Mouse (Mus musculus) CH12.LX (cell line): Measurements from ENCODE around the gene Tysnd1.

Source experiments
- CTCF ChIP-seq, 2 experiments: IDR thresholded peaks in 1 of 2; conservative IDR thresholded peaks in 1 of 2; 2 replicates each; pipeline ENCODE4 v1.5.1; 2011 to 2012; ENCODE audit warnings: low read depth in 2 of 2, low read length in 2 of 2, improper control_type of control experiment in 1 of 2, inconsistent platforms in 1 of 2, mild to moderate bottlenecking in 1 of 2, moderate library complexity in 1 of 2
- ELF1 ChIP-seq: IDR thresholded peaks from 2 replicates; pipeline ENCODE4 v1.6.1; 2014; ENCODE audit warnings: low read depth, mild to moderate bottlenecking, inconsistent platforms, low read length, improper control_type of control experiment
- EP300 ChIP-seq: IDR thresholded peaks from 2 replicates; pipeline ENCODE4 v1.6.1; 2011; ENCODE audit warnings: low read length, improper control_type of control experiment
- ETS1 ChIP-seq: conservative IDR thresholded peaks from 2 replicates; pipeline ENCODE4 v1.6.1; 2012; ENCODE audit warnings: low read depth, mild to moderate bottlenecking, inconsistent platforms, low read length, improper control_type of control experiment, moderate library complexity
- MAZ ChIP-seq: IDR thresholded peaks from 2 replicates; pipeline ENCODE4 v1.6.1; 2012; ENCODE audit warnings: low read depth, mild to moderate bottlenecking, inconsistent platforms, low read length, improper control_type of control experiment, moderate library complexity
- NELFE ChIP-seq: IDR thresholded peaks from 2 replicates; pipeline ENCODE4 v1.6.1; 2011; ENCODE audit warnings: low read depth, low read length, improper control_type of control experiment
- POLR2A ChIP-seq: IDR thresholded peaks from 2 replicates; pipeline ENCODE4 v1.6.1; 2011; ENCODE audit warnings: low read depth, mild to moderate bottlenecking, improper control_type of control experiment, low read length
- POLR2AphosphoS2 ChIP-seq: IDR thresholded peaks from 2 replicates; pipeline ENCODE4 v1.6.1; 2011; ENCODE audit warnings: low read depth, low read length, improper control_type of control experiment
- SMC3 ChIP-seq: IDR thresholded peaks from 2 replicates; pipeline ENCODE4 v1.6.1; 2011; ENCODE audit warnings: low read depth, low read length, improper control_type of control experiment
- USF1 ChIP-seq: IDR thresholded peaks from 2 replicates; pipeline ENCODE4 v1.6.1; 2014; ENCODE audit warnings: low read depth, mild to moderate bottlenecking, inconsistent platforms, low read length, improper control_type of control experiment
- USF2 ChIP-seq: conservative IDR thresholded peaks from 2 replicates; pipeline ENCODE4 v1.6.1; 2011; ENCODE audit warnings: low read depth, low read length, improper control_type of control experiment

- TF ChIP-seq CTCF (conservative IDR thresholded peaks at IDR 0.05 in 1 of 2, IDR thresholded peaks at IDR 0.05 in 1 of 2; ENCODE audit: low read depth in 2 of 2, low read length in 2 of 2) (no peak), NELFE (no peak), MAZ (no peak), POLR2A (no peak), ETS1 (no peak), POLR2AphosphoS2 (no peak), USF1 (no peak), USF2 (no peak), EP300 (no peak), SMC3 (no peak), ELF1 (no peak)
These were observed 40.6 kb upstream of the Tysnd1 start for GRCm38 (mm10) chr10:61654691-61655090.
